In the genomic region with DNA sequence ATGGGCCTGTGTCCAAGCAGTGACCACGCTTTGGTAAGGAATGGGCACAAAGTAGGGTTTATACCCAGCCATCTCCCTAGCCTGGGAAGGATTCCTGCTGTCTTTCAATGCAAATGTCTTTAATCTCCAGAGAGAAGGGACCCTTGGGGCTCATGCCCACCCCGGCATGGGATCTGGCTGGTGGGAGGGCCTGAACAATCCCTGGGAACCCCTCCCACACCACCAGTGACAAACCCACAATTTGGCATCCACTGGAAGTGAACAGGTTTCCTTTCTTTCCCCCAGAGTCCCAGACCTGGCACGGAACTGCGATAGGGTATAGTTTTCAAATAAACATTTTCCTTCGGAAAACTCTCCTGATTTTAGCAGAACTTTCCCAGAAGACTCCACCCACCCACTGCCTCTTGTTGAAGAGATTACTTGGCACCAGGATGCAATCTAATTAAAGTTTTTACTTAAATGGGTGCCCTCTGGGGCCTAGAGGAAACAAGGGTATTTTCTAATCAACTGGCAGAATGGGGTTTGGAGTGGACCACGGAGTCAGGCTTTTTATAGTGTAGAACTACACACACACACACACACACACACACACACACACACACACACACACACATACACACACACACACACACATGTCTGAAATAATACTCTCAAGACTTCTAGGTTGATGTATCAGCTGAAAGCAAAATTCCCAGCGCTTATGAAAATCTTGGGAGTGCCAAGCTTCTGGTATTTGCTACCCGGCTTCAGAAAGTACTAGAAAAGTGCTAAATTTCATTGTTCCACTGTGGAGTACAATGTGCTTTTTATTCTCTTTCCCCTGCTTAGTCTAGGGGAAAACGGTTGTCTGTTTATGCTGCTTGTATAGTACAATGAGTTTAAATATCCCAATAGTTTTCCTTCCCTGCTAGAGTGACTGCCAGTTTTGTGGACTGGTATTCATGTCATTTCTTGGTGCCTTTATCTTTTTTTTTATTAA, we compare ENCODE assay signal across 17 mouse cellular contexts.
A peak's percentile ranks its signal among the peaks of the same experiment; 100 is the strongest.
DNase-seq lines count a peak whose midpoint lies in the region; ATAC-seq lines count a peak whose summit lies in the region.
"Had no signal": no experiment of that assay in that cellular context is flagged by ENCODE, and none has a peak within 500 bp of the region (broad histone marks: within the 10 kb centered on the region; RNA-seq: fewer than 3 reads in every experiment).

No protein-coding gene starts in this region.

- peaks cover 18% of the 10 kb centered on the region for H3K4me1 ChIP-seq in forebrain, embryonic 13.5 days
- no peaks in the 10 kb centered on the region for H3K4me1 ChIP-seq in forebrain, embryonic 11.5 days (replicated peaks; ENCODE audit: control insufficient read depth, insufficient read depth, low read length)
- peaks cover 18% of the 10 kb centered on the region for H3K4me1 ChIP-seq in limb, embryonic 13.5 days
- peaks cover 7% of the 10 kb centered on the region; the same call in 1 of the 2 replicates for H3K4me1 ChIP-seq in limb, embryonic 10.5 days
- H3K4me1 ChIP-seq: liver, embryonic 13.5 days had no signal

- H3K4me3 ChIP-seq in forebrain, embryonic 13.5 days = no peak overlapping the region
- H3K4me3 ChIP-seq in forebrain, embryonic 11.5 days (ENCODE audit: low read depth, low read length) = no peak overlapping the region
- no peak overlapping the region for H3K4me3 ChIP-seq in limb, embryonic 13.5 days
- no peak overlapping the region for H3K4me3 ChIP-seq in limb, embryonic 10.5 days
- H3K4me3 ChIP-seq: erythroblast, embryonic 14.5 days; hindbrain, embryonic 13.5 days; liver, embryonic 13.5 days; stomach, embryonic 15.5 days had no signal

- no peaks in the 10 kb centered on the region for H3K9me3 ChIP-seq in forebrain, embryonic 13.5 days (replicated peaks)
- no peaks in the 10 kb centered on the region for H3K9me3 ChIP-seq in forebrain, embryonic 11.5 days (ENCODE audit: control insufficient read depth, low read length)
- H3K9me3 ChIP-seq in limb, embryonic 13.5 days = no peaks in the 10 kb centered on the region
- H3K9me3 ChIP-seq in limb, embryonic 10.5 days (replicated peaks) = no peaks in the 10 kb centered on the region
- H3K9me3 ChIP-seq: hindbrain, embryonic 13.5 days; liver, embryonic 13.5 days; stomach, embryonic 15.5 days had no signal

- H3K36me3 ChIP-seq in forebrain, embryonic 13.5 days (ENCODE audit: poor library complexity, severe bottlenecking) = no peaks in the 10 kb centered on the region
- no peaks in the 10 kb centered on the region for H3K36me3 ChIP-seq in forebrain, embryonic 11.5 days (ENCODE audit: control insufficient read depth, insufficient read depth, low read length)
- H3K36me3 ChIP-seq in limb, embryonic 13.5 days = no peaks in the 10 kb centered on the region
- no peaks in the 10 kb centered on the region for H3K36me3 ChIP-seq in limb, embryonic 10.5 days
- H3K36me3 ChIP-seq: hindbrain, embryonic 13.5 days; liver, embryonic 13.5 days; stomach, embryonic 15.5 days had no signal

- no peak overlapping the region for H3K4me2 ChIP-seq in forebrain, embryonic 13.5 days
- H3K4me2 ChIP-seq in forebrain, embryonic 11.5 days (ENCODE audit: low read depth, low read length, severe bottlenecking) = no peak overlapping the region
- H3K4me2 ChIP-seq in limb, embryonic 13.5 days (replicated peaks) = 0 out of 2 replicates have a peak overlapping the region, but pooled peaks have one; percentile 7
- H3K4me2 ChIP-seq: hindbrain, embryonic 13.5 days; liver, embryonic 13.5 days; midbrain, embryonic 11.5 days; stomach, embryonic 15.5 days had no signal

- no peak for DNase-seq in forebrain, embryonic 11.5 days (ENCODE audit: low spot score)
- DNase-seq in limb, embryonic 10.5 days (ENCODE audit: low spot score) = no peak
- peak; percentile 15 for DNase-seq in 3134 (ENCODE audit: extremely low read depth, insufficient read length, low spot score)
- DNase-seq in fibroblast of lung, adult 2 months (ENCODE audit: low read depth) = peak; percentile 51
- DNase-seq in cerebellum, adult 9-10 months = no peak
- no peak for DNase-seq in spleen, postnatal 36 days (ENCODE audit: low spot score in 2 of 2)
- DNase-seq: embryo, embryonic 11 days; liver, embryonic 13.5 days; right cerebral cortex, adult 18-20 months; thymus, adult 2 months had no signal

- H3K27me3 ChIP-seq in forebrain, embryonic 13.5 days = no peaks in the 10 kb centered on the region
- no peaks in the 10 kb centered on the region for H3K27me3 ChIP-seq in forebrain, embryonic 11.5 days (ENCODE audit: control insufficient read depth, insufficient read depth, low read length)
- peaks cover 21% of the 10 kb centered on the region for H3K27me3 ChIP-seq in limb, embryonic 13.5 days
- H3K27me3 ChIP-seq in limb, embryonic 10.5 days (ENCODE audit: low read depth, poor library complexity, severe bottlenecking) = peaks cover 72% of the 10 kb centered on the region
- H3K27me3 ChIP-seq: hindbrain, embryonic 13.5 days; liver, embryonic 13.5 days; Patski; stomach, embryonic 15.5 days had no signal

- no peak overlapping the region for H3K9ac ChIP-seq in forebrain, embryonic 13.5 days
- no peak overlapping the region for H3K9ac ChIP-seq in forebrain, embryonic 11.5 days (ENCODE audit: low read length)
- no peak overlapping the region for H3K9ac ChIP-seq in limb, embryonic 13.5 days
- H3K9ac ChIP-seq: hindbrain, embryonic 13.5 days; liver, embryonic 13.5 days; stomach, embryonic 15.5 days had no signal

- 38% methylated on average over 9 of the region's 9 CpGs for WGBS in forebrain, embryonic 13.5 days
- 56% methylated on average over 9 of the region's 9 CpGs for WGBS in forebrain, embryonic 11.5 days
- 56% methylated on average over 9 of the region's 9 CpGs for WGBS in limb, embryonic 13.5 days
- WGBS in limb, embryonic 10.5 days = 82% methylated on average over 9 of the region's 9 CpGs

- peak overlapping the region; percentile 37 for H3K27ac ChIP-seq in forebrain, embryonic 13.5 days
- H3K27ac ChIP-seq in forebrain, embryonic 11.5 days (ENCODE audit: low read depth, low read length) = no peak overlapping the region
- H3K27ac ChIP-seq in limb, embryonic 13.5 days = no peak overlapping the region; the same call in 1 of the 2 replicates
- no peak overlapping the region for H3K27ac ChIP-seq in limb, embryonic 10.5 days
- H3K27ac ChIP-seq: hindbrain, embryonic 13.5 days; liver, embryonic 13.5 days; stomach, embryonic 15.5 days had no signal

- peak; percentile 66 for ATAC-seq in forebrain, embryonic 13.5 days
- ATAC-seq in forebrain, embryonic 11.5 days (replicated peaks; ENCODE audit: low FRiP score) = no peak
- 0 out of 2 replicates have a peak, but pooled peaks have one; percentile 8 for ATAC-seq in limb, embryonic 13.5 days (ENCODE audit: low FRiP score, low read depth)
- ATAC-seq: Patski had no signal

Comparison
In these comparisons a context has a peak if more than half of its experiments do, and no peak if none do; other contexts are left out.
1. DNase-seq: peak in 3134 (single experiment) and fibroblast of lung, adult 2 months (single experiment); none in forebrain, embryonic 11.5 days (single experiment), limb, embryonic 10.5 days (single experiment), cerebellum, adult 9-10 months (single experiment) and spleen, postnatal 36 days (0 of 2).